ENCODE assay signal across 9 mouse cellular contexts in genomic region chr7:112426811-112427210, GRCm38 (mm10). TPM values are rescaled to one million over a fixed set of nuclear protein-coding genes. Genes with fewer than 3 reads are reported as not detected.
DNase-seq lines count a peak whose midpoint lies in the region; ATAC-seq lines count a peak whose summit lies in the region.
"Had no signal": no experiment of that assay in that cellular context is flagged by ENCODE, and none has a peak within 500 bp of the region (broad histone marks: within the 10 kb centered on the region; RNA-seq: fewer than 3 reads in every experiment).

No protein-coding gene starts in this region.

- H3K9me3 ChIP-seq in heart, embryonic 14.5 days (ENCODE audit: control insufficient read depth, low read length): no peaks in the 10 kb centered on the region
- no peaks in the 10 kb centered on the region for H3K9me3 ChIP-seq in midbrain, embryonic 12.5 days
- H3K9me3 ChIP-seq in midbrain, embryonic 16.5 days (replicated peaks; ENCODE audit: control insufficient read depth, low read length, poor library complexity, severe bottlenecking): no peaks in the 10 kb centered on the region
- no peaks in the 10 kb centered on the region for H3K9me3 ChIP-seq in intestine, embryonic 15.5 days
- no peaks in the 10 kb centered on the region for H3K9me3 ChIP-seq in stomach, embryonic 16.5 days (replicated peaks; ENCODE audit: control insufficient read depth, low read length)

- peaks cover 12 to 19% of the 10 kb centered on the region in 2 experiments for H3K4me1 ChIP-seq in heart, embryonic 14.5 days (ENCODE audit: control insufficient read depth in 2 of 2, insufficient read depth in 2 of 2, low read length in 2 of 2)
- H3K4me1 ChIP-seq in midbrain, embryonic 12.5 days: peaks cover 18% of the 10 kb centered on the region
- H3K4me1 ChIP-seq in midbrain, embryonic 16.5 days (ENCODE audit: control insufficient read depth, insufficient read depth, low read length): peaks cover 7% of the 10 kb centered on the region
- H3K4me1 ChIP-seq in intestine, embryonic 15.5 days (replicated peaks): peaks cover 10% of the 10 kb centered on the region; the same call in 1 of the 2 replicates
- peaks cover 12% of the 10 kb centered on the region for H3K4me1 ChIP-seq in stomach, embryonic 16.5 days (ENCODE audit: control insufficient read depth, insufficient read depth, low read length)

- H3K27me3 ChIP-seq in heart, embryonic 14.5 days (ENCODE audit: control insufficient read depth, insufficient read depth, low read length): no peaks in the 10 kb centered on the region
- H3K27me3 ChIP-seq in midbrain, embryonic 12.5 days: peaks cover 17% of the 10 kb centered on the region
- H3K27me3 ChIP-seq in midbrain, embryonic 16.5 days (ENCODE audit: control insufficient read depth, insufficient read depth, low read depth, low read length): no peaks in the 10 kb centered on the region
- no peaks in the 10 kb centered on the region for H3K27me3 ChIP-seq in intestine, embryonic 15.5 days (replicated peaks)
- H3K27me3 ChIP-seq in stomach, embryonic 16.5 days (ENCODE audit: control insufficient read depth, insufficient read depth, low read length): no peaks in the 10 kb centered on the region

- H3K36me3 ChIP-seq in heart, embryonic 14.5 days (ENCODE audit: control insufficient read depth, insufficient read depth, low read length): no peaks in the 10 kb centered on the region
- no peaks in the 10 kb centered on the region for H3K36me3 ChIP-seq in midbrain, embryonic 12.5 days
- H3K36me3 ChIP-seq in midbrain, embryonic 16.5 days (ENCODE audit: control insufficient read depth, insufficient read depth, low read length): no peaks in the 10 kb centered on the region
- H3K36me3 ChIP-seq in intestine, embryonic 15.5 days: no peaks in the 10 kb centered on the region
- H3K36me3 ChIP-seq in stomach, embryonic 16.5 days (ENCODE audit: control insufficient read depth, insufficient read depth, low read length): no peaks in the 10 kb centered on the region

- WGBS in heart, embryonic 14.5 days: 33% methylated on average over 5 of the region's 5 CpGs
- 61% methylated on average over 5 of the region's 5 CpGs for WGBS in midbrain, embryonic 12.5 days
- WGBS in midbrain, embryonic 16.5 days: 67% methylated on average over 5 of the region's 5 CpGs
- 39% methylated on average over 5 of the region's 5 CpGs for WGBS in intestine, embryonic 15.5 days
- 39% methylated on average over 5 of the region's 5 CpGs for WGBS in stomach, embryonic 16.5 days

- ATAC-seq in heart, embryonic 14.5 days (ENCODE audit: insufficient number of reproducible peaks, insufficient read depth, low FRiP score, low read depth): no peak
- ATAC-seq in midbrain, embryonic 12.5 days (ENCODE audit: low FRiP score, low read depth): no peak
- no peak for ATAC-seq in midbrain, embryonic 16.5 days
- no peak for ATAC-seq in intestine, embryonic 15.5 days
- ATAC-seq in stomach, embryonic 16.5 days (ENCODE audit: insufficient read depth, low FRiP score): no peak
- no peak for ATAC-seq in megakaryocyte progenitor cell, adult 5-6 weeks (replicated peaks; ENCODE audit: poor library complexity)

- H3K9ac ChIP-seq in heart, embryonic 14.5 days (ENCODE audit: low read length): peak overlapping the region; percentile 95
- no peak overlapping the region for H3K9ac ChIP-seq in midbrain, embryonic 12.5 days (replicated peaks)
- H3K9ac ChIP-seq in midbrain, embryonic 16.5 days (ENCODE audit: low read depth, low read length): no peak overlapping the region
- H3K9ac ChIP-seq in intestine, embryonic 15.5 days: peak overlapping the region; percentile 89
- peak overlapping the region; percentile 99 for H3K9ac ChIP-seq in stomach, embryonic 16.5 days (ENCODE audit: low read length)

- no peak for DNase-seq in heart, postnatal 25 days (ENCODE audit: low spot score)
- DNase-seq in testis, postnatal 10 days (ENCODE audit: low spot score): no peak
- DNase-seq: adrenal gland, adult 2 months had no signal

- H3K4me2 ChIP-seq in heart, embryonic 14.5 days (ENCODE audit: low read length): peak overlapping the region; percentile 84
- peak overlapping the region; percentile 84; the same call in 1 of the 2 replicates for H3K4me2 ChIP-seq in midbrain, embryonic 12.5 days (replicated peaks)
- H3K4me2 ChIP-seq in midbrain, embryonic 16.5 days (ENCODE audit: low read length): no peak overlapping the region
- H3K4me2 ChIP-seq in intestine, embryonic 15.5 days (replicated peaks): peak overlapping the region; percentile 87
- peak overlapping the region; percentile 61 for H3K4me2 ChIP-seq in stomach, embryonic 16.5 days (ENCODE audit: low read depth, low read length)

- intact Hi-C loops in heart, postnatal 25 days (cut with DNase I): no loop called here

- H3K27ac ChIP-seq in heart, embryonic 14.5 days (replicated peaks in 1 of 2; ENCODE audit: control insufficient read depth in 1 of 2, insufficient read depth in 1 of 2, low read depth in 2 of 2, low read length in 2 of 2): peak overlapping the region; percentile 98 to 99; a peak in 3 of 4 replicates
- no peak overlapping the region for H3K27ac ChIP-seq in midbrain, embryonic 12.5 days (replicated peaks)
- H3K27ac ChIP-seq in midbrain, embryonic 16.5 days (ENCODE audit: low read length): no peak overlapping the region
- H3K27ac ChIP-seq in intestine, embryonic 15.5 days: peak overlapping the region; percentile 98
- peak overlapping the region; percentile 100 for H3K27ac ChIP-seq in stomach, embryonic 16.5 days (ENCODE audit: low read length)

- H3K4me3 ChIP-seq in heart, embryonic 14.5 days (ENCODE audit: control insufficient read depth in 1 of 2, insufficient read depth in 1 of 2, low read depth in 1 of 2, low read length in 2 of 2): peak overlapping the region in 1 of 2 experiments; percentile 78; a peak in 1 of 4 replicates
- no peak overlapping the region for H3K4me3 ChIP-seq in midbrain, embryonic 12.5 days
- no peak overlapping the region for H3K4me3 ChIP-seq in midbrain, embryonic 16.5 days (ENCODE audit: low read depth, low read length)
- H3K4me3 ChIP-seq in intestine, embryonic 15.5 days (replicated peaks): peak overlapping the region; percentile 76; the same call in 1 of the 2 replicates
- H3K4me3 ChIP-seq in stomach, embryonic 16.5 days (replicated peaks; ENCODE audit: low read length): peak overlapping the region; percentile 89

RNA-seq across cellular contexts. Expression of gene Parva, which starts 0.5 kb away (rescaled TPM):
- polyA plus RNA-seq in heart, embryonic 14.5 days (2014; fragmentation: Nextera tagmentation; extraction: Ambion mirVana): 78.5 and 79.1 TPM in 2 replicates
- total RNA-seq in heart, postnatal 25 days (2021): 10 to 100 TPM; 55.2 to 61.3 TPM
- 54.8 and 55.6 TPM in 2 replicates for polyA plus RNA-seq in midbrain, embryonic 12.5 days (2016; fragmentation: Nextera tagmentation; extraction: Ambion mirVana)
- 24.5 and 24.9 TPM in 2 replicates for polyA plus RNA-seq in midbrain, embryonic 16.5 days (2015; fragmentation: Nextera tagmentation; extraction: Ambion mirVana)
- 79.8 and 90.0 TPM in 2 replicates for polyA plus RNA-seq in intestine, embryonic 15.5 days (2015; fragmentation: Nextera tagmentation; extraction: Ambion mirVana)
- polyA plus RNA-seq in stomach, embryonic 16.5 days (2015; fragmentation: Nextera tagmentation; extraction: Ambion mirVana): 132 and 141 TPM in 2 replicates
- not detected in 2 replicates for total RNA-seq in megakaryocyte progenitor cell, adult 5-6 weeks (2015)
- not detected in 2 replicates for total RNA-seq in megakaryocyte progenitor cell, adult 5-6 weeks (2017)

Comparison
In these comparisons a context has a peak if more than half of its experiments do, and no peak if none do; other contexts are left out.
1. H3K27ac ChIP-seq: peak in heart, embryonic 14.5 days (2 of 2), intestine, embryonic 15.5 days (single experiment) and stomach, embryonic 16.5 days (single experiment); none in midbrain, embryonic 12.5 days (single experiment) and midbrain, embryonic 16.5 days (single experiment).
2. H3K4me3 ChIP-seq: peak in intestine, embryonic 15.5 days (single experiment) and stomach, embryonic 16.5 days (single experiment); none in midbrain, embryonic 12.5 days (single experiment) and midbrain, embryonic 16.5 days (single experiment).
3. H3K9ac ChIP-seq: peak in heart, embryonic 14.5 days (single experiment), intestine, embryonic 15.5 days (single experiment) and stomach, embryonic 16.5 days (single experiment); none in midbrain, embryonic 12.5 days (single experiment) and midbrain, embryonic 16.5 days (single experiment).